Mouse (Mus musculus) midbrain, embryonic 15.5 days (tissue): Measurements from ENCODE around the gene Nkx6-2. TPM values are rescaled to one million over a fixed set of nuclear protein-coding genes. Genes with fewer than 3 reads are reported as not detected.

Source experiments
- ATAC-seq: fragments of 200-750 bp; cut with Nextera tagmentation; replicated peaks from 2 replicates; pipeline ENCODE4 v1.8.0; 2017; ENCODE audit warnings: moderate TSS enrichment
- H3K27ac ChIP-seq: fragments of 300-500 bp; sonication (generic); 2 replicates; pipeline ENCODE4 v1.5.1; 2015; ENCODE audit warnings: mild to moderate bottlenecking, inconsistent platforms
- H3K27me3 ChIP-seq: fragments of 300-500 bp; sonication (generic); replicated peaks from 2 replicates; pipeline ENCODE4 v1.6.1; 2015; ENCODE audit warnings: inconsistent platforms
- H3K36me3 ChIP-seq: fragments of 300-500 bp; sonication (generic); replicated peaks from 2 replicates; pipeline ENCODE4 v1.6.1; 2015; ENCODE audit warnings: inconsistent platforms
- H3K4me1 ChIP-seq: fragments of 300-500 bp; sonication (generic); 2 replicates; pipeline ENCODE4 v1.6.1; 2015; ENCODE audit warnings: inconsistent platforms
- H3K4me2 ChIP-seq: fragments of 300-500 bp; sonication (generic); 2 replicates; pipeline ENCODE4 v1.6.1; 2015; ENCODE audit warnings: inconsistent platforms, mild to moderate bottlenecking, moderate library complexity
- H3K4me3 ChIP-seq: fragments of 300-500 bp; sonication (generic); 2 replicates; pipeline ENCODE4 v1.5.1; 2015; ENCODE audit warnings: mild to moderate bottlenecking, inconsistent platforms
- H3K9ac ChIP-seq: fragments of 300-500 bp; sonication (generic); 2 replicates; pipeline ENCODE4 v1.6.1; 2015; ENCODE audit warnings: mild to moderate bottlenecking, inconsistent platforms
- H3K9me3 ChIP-seq: fragments of 300-500 bp; sonication (generic); 2 replicates; pipeline ENCODE4 v1.6.1; 2016; ENCODE audit warnings: inconsistent platforms
- WGBS: fragments of 180-500 bp; shearing (Covaris S2); methylation state at CpG from one replicate; pipeline ENCODE4 v1.1.7; 2015; ENCODE audit warnings: mixed read lengths; 5-methylcytosine and 5-hydroxymethylcytosine counted together
- polyA plus RNA-seq: library from polyadenylated mRNA; unstranded; fragments of >200 nt; fragmentation: Nextera tagmentation; extraction: Ambion mirVana; gene quantifications from 2 replicates; pipeline ENCODE4 v1.2.1, GENCODE M21; 2015

Gene Nkx6-2
- polyA plus RNA-seq, 1 experiment from 2014 or later: 3.9 TPM

GRCm38 (mm10) chr7:139537831-139538230 lies 44.8 kb downstream of the Nkx6-2 start:
- Histone ChIP-seq H3K4me3 (no peak overlapping the region), H3K27me3 (peaks cover 78% of the 10 kb centered on the region), H3K9ac (no peak overlapping the region), H3K4me1 (no peaks in the 10 kb centered on the region), H3K9me3 (no peaks in the 10 kb centered on the region), H3K4me2 (no peak overlapping the region), H3K36me3 (no peaks in the 10 kb centered on the region), H3K27ac (no peak overlapping the region)
- ATAC-seq: no peak
- WGBS: 96% methylated on average over 9 of the region's 9 CpGs

DNA sequence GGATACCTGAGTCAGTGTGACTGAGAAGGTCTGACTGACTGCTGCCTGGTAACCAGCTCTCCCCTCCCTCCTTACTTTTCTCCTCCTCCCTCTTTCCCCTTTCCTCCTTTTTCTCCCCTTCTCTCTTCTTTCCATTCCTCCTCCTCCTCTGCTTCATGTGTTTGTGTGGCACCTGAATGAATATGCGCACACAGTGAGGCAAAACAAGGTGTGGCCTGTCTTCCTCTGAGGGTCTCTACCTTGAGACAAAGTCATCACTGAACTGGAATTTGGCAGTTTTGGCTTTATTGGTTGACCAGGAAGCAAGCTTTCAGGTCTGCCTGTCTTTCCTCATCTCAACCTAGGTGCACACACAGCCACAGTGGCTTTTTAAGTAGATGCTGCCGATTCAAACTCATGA lies 45.8 kb downstream of the Nkx6-2 start:
- no peak overlapping the region for H3K4me2 ChIP-seq
- H3K27me3 ChIP-seq: peaks cover 81% of the 10 kb centered on the region
- H3K9ac ChIP-seq: no peak overlapping the region
- H3K9me3 ChIP-seq: no peaks in the 10 kb centered on the region
- H3K4me3 ChIP-seq: no peak overlapping the region
- H3K4me1 ChIP-seq: no peaks in the 10 kb centered on the region
- WGBS: 98% methylated on average over 2 of the region's 2 CpGs
- H3K36me3 ChIP-seq: no peaks in the 10 kb centered on the region
- no peak overlapping the region for H3K27ac ChIP-seq
- ATAC-seq: no peak

GRCm38 (mm10) chr7:139536331-139536730 lies 46.3 kb downstream of the Nkx6-2 start:
- peaks cover 81% of the 10 kb centered on the region for H3K27me3 ChIP-seq
- WGBS: 86% methylated on average over 5 of the region's 5 CpGs

GRCm38 (mm10) chr7:139531428-139531801 lies 51.2 kb downstream of the Nkx6-2 start:
- no peak overlapping the region for H3K27ac ChIP-seq
- H3K9me3 ChIP-seq: no peaks in the 10 kb centered on the region
- H3K4me3 ChIP-seq: no peak overlapping the region
- no peaks in the 10 kb centered on the region for H3K36me3 ChIP-seq
- no peak overlapping the region for H3K9ac ChIP-seq
- 56% methylated on average over 4 of the region's 4 CpGs for WGBS
- no peak overlapping the region for H3K4me2 ChIP-seq
- peaks cover 16% of the 10 kb centered on the region for H3K4me1 ChIP-seq
- ATAC-seq: no peak
- peaks cover 84% of the 10 kb centered on the region for H3K27me3 ChIP-seq

More at GRCm38 (mm10) chr7:139536331-139536730, 46.3 kb downstream of the Nkx6-2 start:
- Histone ChIP-seq H3K4me2 (no peak overlapping the region), H3K9ac (no peak overlapping the region), H3K4me1 (0 out of 2 replicates have a peak, but pooled peaks cover under 1% of the 10 kb centered on the region), H3K9me3 (no peaks in the 10 kb centered on the region), H3K4me3 (no peak overlapping the region), H3K27ac (no peak overlapping the region), H3K36me3 (no peaks in the 10 kb centered on the region)
- no peak for ATAC-seq

DNA sequence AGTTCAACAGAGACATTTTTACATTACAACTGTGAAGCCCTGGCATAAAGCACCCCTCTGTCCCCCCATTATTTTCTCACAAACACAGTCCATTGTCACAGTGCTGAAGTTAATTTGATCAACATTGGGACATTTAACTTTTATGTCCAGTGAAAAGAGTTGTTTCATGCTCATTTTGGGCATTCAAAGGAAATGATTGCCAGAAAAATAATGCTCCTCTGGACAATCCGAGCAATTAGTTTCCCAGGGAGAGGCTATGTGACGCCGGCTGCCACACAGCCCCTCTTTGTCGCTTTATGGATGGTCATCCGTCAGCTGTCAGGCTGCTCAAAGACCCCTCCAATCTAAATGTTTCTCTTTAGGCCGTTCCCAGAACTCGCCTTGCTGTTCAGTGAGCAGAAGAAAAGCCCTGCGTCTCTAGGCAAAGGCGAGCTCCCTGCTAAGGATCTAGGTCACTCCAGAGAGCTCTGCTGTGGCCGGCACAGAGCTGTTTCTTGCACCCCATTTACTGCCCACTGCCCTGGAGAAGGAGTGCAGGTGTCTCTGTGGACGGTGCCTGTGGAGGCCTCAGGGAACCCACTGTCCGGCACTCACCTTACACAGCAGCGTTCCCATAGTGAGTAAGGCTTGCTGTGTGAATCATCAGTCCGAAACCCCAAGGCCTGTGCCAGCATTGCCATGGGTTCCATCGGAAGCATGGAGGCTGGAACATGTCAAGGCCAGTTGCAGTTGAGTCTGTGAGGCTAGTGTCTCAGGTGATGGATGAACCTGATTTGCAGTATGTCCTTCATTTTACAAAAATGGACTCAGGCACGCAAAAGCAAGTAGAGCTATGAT lies 51.8 kb downstream of the Nkx6-2 start:
- ATAC-seq: peak; percentile 60; the same call in 1 of the 2 replicates
- Histone ChIP-seq H3K36me3 (no peaks in the 10 kb centered on the region), H3K4me1 (peaks cover 16% of the 10 kb centered on the region), H3K9me3 (no peaks in the 10 kb centered on the region), H3K27me3 (peaks cover 84% of the 10 kb centered on the region), H3K4me3 (no peak overlapping the region), H3K4me2 (no peak overlapping the region), H3K27ac (no peak overlapping the region), H3K9ac (no peak overlapping the region)
- WGBS: 36% methylated on average over 16 of the region's 16 CpGs

Other genes starting within 250 kb of the Nkx6-2 start
- gene Inpp5a, start 193.7 kb downstream of the Nkx6-2 start, polyA plus RNA-seq: 17.7 and 19.2 TPM in 2 replicates
- 3.0 and 4.1 TPM in 2 replicates for gene Cfap46, start 101.0 kb upstream of the Nkx6-2 start, polyA plus RNA-seq